Mouse (Mus musculus) thymus, postnatal 0 days (tissue): ENCODE data around the gene Cep170. TPM values are rescaled to one million over a fixed set of nuclear protein-coding genes. Genes with fewer than 3 reads are reported as not detected.

Experiments used
- DNase-seq: peaks from one replicate; pipeline ENCODE4 v3.0.0-alpha.2; 2015; ENCODE audit warnings: low spot score
- polyA plus RNA-seq: library from polyadenylated mRNA; unstranded; fragments of >200 nt; fragmentation: Nextera tagmentation; extraction: Ambion mirVana; gene quantifications from 2 replicates; pipeline ENCODE4 v1.2.1, GENCODE M21; 2015

Cep170 gene
- polyA plus RNA-seq, 1 experiment from 2014 or later = 16.4 TPM

DNA sequence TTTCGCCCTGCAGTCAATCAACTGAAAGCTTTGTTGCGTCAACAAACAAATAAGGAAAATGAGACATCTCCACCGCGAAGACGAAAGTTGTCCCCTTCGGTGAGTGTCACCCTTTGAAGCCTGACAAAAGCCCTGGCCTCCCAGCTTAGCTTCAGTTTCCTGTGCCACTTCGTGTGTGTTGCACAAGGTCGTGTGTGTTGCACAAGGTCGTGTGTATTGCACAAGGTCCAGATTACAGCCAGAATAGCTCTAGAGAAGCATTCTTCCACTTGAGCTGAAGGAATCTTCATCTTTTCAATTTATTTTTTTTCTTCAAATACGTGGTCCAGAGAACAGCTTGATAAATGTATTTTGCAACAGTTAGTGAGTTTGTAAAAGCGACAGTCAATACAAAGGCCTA lies 12.3 kb upstream of the Cep170 start:
- no peak for DNase-seq

DNA sequence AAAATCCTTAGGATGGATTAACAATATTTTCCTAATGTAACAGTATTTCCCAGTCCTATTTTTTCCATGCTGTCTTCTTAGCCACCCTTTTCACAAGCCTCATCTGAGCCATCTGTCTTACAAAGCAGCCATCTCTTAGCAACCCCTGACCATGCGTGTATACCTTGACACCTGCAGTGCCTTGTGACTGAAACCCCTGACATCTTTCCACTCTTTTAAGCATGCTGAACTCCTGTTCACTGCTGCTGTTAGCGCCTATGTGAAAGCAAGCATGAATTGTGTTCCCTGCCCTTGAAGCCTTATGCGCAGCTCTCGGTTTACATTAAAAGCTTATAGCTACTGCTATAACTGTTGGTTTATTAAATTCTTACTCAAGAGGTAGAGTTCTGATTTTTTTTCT lies 11.2 kb upstream of the Cep170 start:
- DNase-seq = no peak

DNA sequence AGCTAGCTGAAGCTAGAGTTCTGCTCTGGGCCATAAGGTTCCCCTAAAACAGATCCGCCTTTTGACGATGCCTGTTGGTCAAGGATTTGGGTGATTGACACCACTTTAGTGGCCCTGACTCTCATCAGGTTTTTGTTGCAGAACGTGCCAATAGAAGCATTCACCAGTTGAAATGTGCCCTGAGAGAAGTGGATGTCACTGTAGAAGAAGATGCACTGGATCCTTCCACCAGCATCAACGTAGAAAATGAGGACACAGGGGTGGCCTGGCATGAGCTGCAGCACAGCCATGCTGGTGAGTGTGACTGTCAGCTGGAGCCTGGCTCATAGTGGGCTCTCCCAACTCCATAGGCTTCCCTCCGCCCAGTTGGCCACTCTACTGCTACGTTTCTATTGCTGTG lies 10.7 kb upstream of the Cep170 start:
- DNase-seq = no peak

DNA sequence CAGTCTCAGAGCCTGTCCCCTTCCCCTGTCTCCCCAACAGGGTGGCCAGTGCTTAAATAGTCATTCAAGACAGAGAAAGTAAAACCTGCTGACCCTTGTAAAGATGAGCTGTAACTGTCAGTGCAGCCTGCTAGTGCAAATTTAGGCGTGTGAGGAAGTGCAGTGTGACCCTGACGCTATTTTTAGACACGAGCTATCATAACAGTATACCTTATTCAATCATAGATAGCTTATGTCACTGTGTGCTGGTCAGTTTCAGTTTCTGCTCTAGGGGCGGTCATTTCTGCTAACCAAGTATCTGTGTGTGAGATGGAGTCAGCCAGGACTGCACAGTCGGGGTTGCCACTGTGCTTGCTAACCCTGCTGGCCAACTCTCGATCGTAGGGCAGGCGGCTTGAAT lies 10.0 kb upstream of the Cep170 start:
- no peak for DNase-seq

DNA sequence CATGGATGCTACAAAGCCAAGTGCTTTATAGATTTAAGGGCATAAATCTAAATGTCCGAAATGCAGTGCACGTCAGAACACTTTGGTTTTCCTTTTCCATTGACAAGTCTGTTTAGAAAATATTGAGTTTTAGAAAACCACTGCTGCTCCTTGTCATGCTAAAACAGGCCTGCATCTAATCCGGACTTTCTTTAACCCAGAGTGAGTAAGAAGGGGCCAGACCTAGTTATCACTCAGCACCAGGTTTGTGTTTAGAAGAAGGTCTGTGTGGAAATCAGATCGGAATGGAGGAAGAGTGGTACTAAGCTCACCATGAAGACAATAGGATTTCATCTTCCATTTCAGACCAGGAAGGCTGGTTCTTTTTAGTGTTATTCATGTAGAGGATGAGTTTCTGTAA lies 9.1 kb upstream of the Cep170 start:
- no peak for DNase-seq

DNA sequence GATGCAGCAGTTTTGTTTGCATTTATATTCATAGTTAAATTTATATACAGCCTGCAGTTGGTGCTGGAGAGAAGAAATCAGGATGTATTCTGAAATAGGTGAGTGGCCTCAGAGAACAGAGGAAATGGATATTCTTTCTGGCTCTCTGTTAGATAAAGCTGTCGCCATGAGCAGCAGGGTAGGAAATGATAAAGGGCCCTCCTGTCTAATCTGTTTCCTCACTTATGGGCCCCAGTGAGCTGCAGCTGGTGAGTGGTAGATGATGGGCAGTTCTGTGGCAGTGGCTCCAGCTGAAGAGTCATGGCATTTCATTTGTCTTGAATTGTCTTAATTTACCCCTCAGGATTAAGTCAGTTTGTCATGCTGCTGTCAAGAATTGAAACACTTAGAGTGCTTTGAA lies 8.1 kb upstream of the Cep170 start:
- no peak for DNase-seq

DNA sequence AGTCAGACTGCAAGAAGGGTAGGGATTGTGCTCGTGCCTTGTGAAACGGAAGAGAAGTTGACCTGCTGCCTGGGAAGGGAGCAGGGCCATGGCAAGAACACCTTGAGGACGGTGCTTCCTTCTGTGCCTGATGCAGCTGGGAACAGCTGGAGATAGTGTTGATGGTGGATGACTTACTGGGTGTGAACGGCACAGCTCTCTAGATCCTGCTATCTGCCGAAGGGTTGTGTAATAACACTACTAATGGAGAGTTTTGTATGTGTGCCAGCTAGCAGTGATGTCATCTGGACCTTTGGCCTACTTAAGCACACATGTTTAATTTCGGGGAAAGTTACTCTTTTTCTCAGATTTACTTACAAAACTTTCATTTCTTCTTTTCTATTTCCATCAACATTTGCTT lies 4.9 kb upstream of the Cep170 start:
- DNase-seq = no peak

DNA sequence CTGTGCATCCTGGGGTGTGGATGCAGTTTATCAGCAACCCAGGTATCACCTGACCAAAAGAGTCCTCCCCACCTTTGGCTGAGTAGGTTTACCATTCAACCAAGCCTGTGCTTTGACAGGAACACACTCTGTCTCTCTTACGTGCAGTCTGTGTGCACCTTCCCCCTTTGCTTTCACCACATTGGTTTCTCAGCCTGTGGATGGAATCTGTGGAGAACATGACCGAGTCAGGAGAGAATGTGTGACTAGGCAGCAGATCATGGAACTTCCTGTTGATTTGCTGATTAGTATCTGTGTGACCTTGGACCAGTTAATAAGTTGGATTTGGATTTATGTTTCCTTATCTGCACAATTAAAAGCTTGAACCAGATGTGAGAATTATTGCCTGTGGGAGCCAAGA lies 4.3 kb upstream of the Cep170 start:
- DNase-seq = no peak

DNA sequence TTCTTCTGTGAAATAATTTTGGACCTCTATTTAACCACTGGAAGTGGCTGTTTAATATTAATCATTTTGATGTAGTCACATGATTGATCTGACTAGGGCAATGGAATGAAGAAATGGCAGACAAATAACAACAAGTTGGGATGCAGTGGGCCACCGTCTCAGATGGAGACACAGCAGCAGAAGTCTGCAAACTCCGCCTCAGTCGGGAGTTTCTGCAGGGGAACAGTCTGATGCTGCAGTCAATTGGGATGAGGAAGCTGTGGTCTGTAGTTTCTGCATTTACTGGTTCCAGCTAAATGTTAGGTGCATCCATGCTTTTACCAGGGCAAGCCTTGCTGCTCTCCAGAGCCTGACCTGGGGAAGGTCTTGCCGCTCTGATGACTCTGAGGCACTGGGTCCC lies 2.9 kb upstream of the Cep170 start:
- DNase-seq = no peak

DNA sequence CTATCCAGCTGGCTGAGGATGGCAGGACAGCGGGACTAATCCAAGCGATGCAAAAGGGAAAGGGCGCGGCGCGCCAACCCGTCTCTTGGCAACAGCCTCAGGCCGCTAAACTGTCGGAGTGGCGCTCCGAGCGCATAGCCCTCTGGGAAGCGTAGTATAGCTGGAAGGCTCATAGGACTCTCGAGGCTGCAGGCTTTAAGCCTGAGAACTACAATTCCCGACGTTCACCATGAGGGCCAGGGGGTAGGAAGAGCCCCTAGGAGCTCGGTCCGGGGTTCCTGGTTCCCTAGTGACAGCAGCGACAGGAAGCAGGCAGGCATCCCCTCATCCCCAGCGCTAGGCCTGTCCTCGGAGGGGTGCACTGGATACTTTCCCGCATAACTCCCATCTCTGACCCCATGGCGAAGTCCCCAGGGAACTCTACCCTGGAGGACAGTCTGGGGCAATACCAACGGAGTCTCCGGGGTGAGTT lies 760 bp upstream of the Cep170 start, which contains the start of gene Sdccag8:
Sdccag8 (plus strand) TSS at position 70 of the 472 bp plus-strand sequence.
- peak; percentile 95 for DNase-seq

DNA sequence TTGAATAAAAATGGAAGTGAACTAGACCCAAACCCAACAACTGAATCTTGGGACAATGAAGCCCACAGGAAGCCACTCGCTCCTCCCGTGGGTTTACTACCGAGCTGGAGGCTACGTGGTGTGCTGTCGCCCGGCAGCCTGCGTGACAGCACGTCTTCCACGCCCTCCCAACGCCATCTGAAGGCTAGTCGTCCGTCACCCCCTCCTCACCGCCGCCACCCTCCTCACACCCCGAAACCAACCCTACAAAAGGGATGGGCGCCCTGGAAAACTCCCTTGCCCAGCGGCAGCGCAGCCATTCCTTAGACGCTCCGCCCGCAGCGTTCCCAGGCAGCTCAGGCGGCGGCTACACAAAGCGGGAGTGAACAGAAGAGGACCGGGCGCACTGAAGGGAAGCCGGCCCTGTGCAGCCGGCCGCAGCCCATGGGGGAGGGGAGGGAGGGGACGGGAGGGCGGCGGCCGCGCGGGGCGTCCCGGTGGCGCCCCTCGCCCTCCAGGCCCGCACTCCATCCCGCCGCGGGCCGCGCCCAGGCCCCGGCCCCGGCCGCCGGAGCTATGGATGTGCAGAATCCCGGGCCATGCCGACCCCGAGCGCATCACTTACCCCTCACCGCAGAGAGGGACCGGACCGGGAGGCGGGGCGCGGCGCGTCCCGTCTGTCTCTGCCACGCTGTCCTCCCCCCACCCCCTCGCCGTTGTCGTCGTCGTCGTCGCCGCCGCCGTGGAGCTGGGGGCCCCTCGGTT lies 403 bp downstream of the Cep170 start:
- DNase-seq = peak; percentile 36

DNA sequence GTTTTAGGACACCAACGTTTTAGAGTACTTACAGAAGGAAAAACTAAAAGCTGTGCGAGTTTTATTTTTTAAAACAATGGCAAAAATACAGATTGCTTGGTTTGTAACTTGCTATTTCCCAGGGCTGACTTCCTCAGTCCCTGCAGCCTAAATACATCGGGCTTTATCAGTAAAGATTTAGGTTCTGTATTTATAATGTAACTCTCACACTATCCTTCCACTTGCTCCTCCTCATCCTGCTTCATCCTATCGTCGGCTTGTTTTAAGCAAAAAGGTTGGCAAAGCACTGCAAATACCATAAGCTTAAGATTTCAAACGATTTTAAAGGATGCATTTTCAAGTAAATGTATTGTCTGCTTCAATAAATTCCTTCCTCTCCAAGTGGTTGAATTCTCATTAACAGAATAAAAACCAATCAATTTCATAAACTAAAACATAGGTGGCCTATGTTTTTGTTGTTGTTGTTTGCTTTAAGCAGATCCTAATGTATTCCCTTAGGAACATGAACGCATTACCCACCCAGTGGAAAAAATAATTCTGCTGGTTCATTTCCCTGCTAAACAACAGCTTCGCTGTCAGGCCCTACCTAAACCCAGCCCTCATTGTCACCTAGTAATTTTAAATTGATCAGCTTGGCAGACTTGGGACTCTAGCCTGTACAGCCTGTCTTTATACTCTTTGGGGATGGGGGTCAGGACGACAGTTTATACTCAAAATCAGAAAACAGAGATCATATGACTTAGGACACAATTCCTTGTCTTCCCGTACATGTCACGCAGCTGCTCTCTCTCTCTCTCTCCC lies 1.2 kb downstream of the Cep170 start:
- DNase-seq = no peak

DNA sequence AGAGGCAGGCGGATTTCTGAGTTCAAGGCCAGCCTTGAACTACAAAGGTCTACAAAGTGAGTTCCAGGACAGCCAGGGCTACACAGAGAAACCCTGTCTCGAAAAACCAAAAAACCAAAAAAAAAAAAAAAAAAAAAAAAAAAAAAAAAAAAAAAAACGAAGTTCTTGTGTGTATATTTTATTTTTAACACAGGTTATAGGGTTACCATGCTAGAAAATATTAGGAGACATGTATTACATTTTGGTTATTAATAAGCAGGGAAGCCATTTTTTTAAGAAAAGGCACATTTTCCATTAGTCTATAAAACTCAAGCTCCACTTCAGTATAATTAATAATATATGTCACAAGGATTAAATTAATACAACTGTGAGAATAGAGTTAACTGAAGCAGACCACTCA lies 2.0 kb downstream of the Cep170 start:
- DNase-seq = no peak

DNA sequence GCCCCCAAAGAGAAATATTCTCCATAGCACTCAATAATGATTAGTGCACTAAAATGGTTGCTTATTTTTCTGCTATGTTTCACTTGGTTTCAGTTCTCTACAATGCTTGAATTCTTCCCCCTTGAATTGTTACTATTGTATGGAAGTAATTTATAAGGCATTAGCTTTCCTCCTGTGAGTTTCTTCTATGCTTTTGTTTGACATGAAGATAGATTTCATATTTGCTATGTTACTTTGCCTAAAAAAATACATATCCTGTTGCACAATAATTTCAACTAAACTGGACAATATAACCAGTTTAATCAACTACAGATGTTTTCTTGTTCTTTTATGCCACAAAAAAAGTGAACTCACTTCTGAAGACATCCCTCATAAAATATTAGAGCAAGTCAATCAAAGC lies 3.7 kb downstream of the Cep170 start:
- no peak for DNase-seq

DNA sequence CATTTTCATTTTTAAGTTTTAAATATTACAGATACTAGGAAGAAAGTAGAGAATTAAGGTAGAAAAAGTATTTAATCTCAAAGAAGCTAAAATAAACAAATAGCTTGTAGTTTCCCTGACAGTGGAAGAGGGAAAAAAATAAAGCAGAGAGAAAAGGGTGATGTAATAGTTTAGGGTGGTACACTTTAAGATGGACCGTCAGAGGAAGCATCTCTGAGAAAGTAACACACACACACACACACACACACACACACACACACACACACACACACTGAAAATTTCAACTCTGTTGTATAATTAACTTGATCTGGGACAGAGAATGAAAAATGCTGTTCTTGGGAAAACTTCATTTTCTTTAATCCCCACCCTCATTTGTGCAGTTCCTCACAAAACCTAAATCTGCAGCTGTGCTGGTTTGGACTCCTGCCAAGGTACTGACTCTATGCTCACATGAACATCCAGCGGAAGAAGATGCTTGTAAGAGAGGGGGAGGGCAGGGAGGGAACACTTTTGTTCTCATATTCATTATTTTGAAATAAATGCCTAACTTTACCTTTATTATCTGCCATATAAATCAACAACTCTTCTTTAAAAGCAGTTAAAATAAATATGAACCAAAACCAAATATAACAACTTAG lies 13.0 kb downstream of the Cep170 start:
- peak; percentile 70 for DNase-seq

DNA sequence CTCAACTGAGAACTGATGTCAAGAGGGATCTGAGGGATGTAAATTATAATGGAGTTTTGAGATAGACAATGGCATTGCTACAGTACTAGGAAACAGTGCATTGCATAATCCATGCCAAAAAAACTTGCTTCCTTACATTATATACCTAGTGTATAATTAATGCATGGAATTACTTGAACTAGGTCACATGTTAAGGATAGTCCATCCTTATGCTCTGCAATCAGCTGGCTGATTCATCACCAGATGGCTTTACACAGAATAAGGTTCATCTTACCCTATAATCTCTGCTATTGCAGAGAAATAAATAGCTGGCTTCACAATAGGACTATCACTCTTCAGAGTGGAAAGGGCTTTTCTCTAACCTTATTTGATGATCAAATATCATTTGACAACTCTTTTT lies 15.2 kb downstream of the Cep170 start:
- DNase-seq = no peak

DNA sequence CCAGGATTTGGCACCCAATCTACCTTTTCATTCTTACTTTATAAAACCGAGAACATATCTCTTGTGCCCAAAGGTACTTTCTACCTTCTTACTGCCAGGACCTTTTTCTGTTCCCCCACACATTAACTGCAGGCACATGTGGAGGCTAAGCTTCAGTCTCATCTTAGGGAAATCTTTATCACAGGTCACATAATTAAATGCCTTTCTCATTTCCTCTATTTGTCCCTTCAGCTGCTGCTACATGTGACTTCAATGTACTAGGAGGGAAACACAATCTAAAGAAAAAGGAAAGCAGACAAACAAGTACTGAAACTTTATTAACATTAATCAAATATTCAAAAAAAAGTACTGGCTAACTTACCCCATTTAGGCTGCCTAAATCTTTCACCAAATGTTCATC lies 21.7 kb downstream of the Cep170 start:
- no peak for DNase-seq

DNA sequence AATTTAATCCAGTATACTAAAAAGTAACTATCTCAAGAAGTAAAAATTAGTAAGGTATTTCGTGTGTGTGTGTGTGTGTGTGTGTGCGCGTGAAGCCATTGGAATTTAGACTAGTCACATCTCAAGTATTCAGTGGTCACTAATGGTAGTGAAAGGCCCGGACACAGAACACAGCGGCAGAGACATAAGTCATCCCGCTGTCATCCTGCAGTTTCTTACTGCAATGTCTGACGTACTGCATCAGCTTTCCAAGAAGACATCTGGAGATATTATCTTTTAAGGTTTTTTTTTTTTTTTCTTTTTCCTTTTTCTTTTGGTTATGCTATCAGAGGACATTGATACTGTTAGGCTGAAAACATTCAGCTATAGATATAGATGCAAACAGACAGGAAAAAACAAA lies 24.5 kb downstream of the Cep170 start:
- DNase-seq = no peak

DNA sequence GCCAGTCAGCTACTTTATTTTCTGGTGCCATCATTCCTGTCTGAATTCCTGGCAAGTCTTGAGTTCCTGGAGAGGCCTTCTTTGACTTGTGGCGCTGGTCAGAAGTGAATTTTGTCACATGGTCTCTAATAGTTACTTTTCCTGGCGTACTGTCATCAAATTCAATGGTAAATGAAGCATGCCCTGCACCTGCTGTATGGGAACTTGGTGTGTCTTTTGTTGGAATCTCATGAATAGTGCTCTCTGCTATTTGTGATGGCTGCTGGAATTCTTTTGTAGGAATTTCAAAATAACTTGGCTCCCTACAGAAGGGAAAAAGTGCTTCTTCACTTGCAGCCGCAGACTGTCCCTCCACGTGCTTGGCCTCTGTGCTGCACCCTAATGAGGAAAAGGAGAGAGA lies 39.3 kb downstream of the Cep170 start:
- no peak for DNase-seq

DNA sequence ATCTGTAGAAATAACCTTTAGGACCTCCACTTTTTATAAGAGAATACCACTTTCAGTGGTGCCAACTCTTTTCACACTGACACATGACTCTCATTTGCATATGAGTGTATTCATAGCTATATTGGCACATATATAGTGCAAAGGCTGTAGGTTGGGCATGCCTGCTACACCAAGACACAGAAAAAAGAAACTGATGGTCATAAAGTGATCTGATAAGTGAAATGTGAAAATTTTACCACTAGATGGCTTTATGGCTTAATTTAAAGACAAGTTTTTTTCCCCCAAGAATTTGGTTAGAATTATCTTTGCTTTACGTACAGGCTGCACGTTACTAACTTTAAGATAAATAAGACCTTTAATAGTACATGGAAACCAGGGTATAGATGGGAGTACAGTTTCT lies 51.6 kb downstream of the Cep170 start:
- no peak for DNase-seq

DNA sequence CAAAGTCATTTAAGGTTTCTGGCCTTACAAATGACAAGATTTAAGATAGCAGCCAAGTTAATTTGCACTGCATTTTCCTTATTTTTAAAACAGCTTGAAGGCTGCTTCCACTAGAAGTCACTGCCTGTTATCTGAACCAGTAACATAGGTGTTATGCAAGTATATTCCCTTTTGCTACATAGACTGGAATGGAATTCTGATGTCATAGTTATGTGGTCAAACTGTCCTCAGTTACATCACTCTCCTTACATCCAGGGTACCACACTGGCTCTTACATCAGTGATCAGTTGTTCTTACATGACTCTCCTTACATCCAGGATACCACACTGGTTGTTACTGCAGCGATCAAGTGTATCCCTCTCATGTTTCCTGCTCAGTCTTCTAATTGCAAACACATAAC lies 53.2 kb downstream of the Cep170 start:
- no peak for DNase-seq

DNA sequence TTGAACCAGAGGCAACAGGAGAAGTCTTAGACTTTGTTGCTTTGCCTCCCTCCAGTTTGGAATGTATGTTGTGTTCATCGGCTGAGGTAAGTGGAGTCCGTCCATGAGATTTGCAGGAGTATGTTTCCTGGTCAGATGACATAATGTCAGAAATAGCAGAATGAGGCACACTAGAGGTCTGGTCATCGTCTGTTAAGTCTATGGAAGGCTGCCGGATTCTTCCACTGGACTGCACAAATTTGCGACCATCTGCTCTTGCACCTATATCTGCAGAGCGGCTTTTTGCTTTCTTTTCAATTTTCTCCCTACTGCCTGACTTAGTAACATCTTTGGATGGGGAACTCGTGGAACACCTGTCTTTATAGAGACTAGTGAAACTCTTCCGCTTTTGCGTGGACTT lies 58.3 kb downstream of the Cep170 start:
- no peak for DNase-seq
